Mouse (Mus musculus) brown adipose tissue, adult 24 weeks (tissue): Measurements from ENCODE around the gene Mstn. TPM values are rescaled to one million over a fixed set of nuclear protein-coding genes. Genes with fewer than 3 reads are reported as not detected.

Experiments
- H3K27ac ChIP-seq: fragments of 200-500 bp; replicated peaks from 2 replicates; pipeline ENCODE4 v1.5.1; 2012; ENCODE audit warnings: low read depth, mild to moderate bottlenecking, low read length
- H3K4me1 ChIP-seq: fragments of 200-500 bp; 2 replicates; pipeline ENCODE4 v1.6.1; 2012; ENCODE audit warnings: low read length, mixed read lengths; ENCODE audit not compliant: control insufficient read depth, insufficient read depth, insufficient read length
- H3K4me3 ChIP-seq: fragments of 200-500 bp; 2 replicates; pipeline ENCODE4 v1.5.1; 2012; ENCODE audit warnings: low read depth, mild to moderate bottlenecking, low read length, moderate library complexity; ENCODE audit not compliant: insufficient read depth
- polyA plus RNA-seq: library from polyadenylated mRNA; stranded (reverse); fragments of >200 nt; gene quantifications from 2 replicates; pipeline ENCODE4 v1.2.4, GENCODE M21; 2012; ENCODE audit not compliant: missing spikeins, insufficient read depth, insufficient read length

Mstn gene
- polyA plus RNA-seq = 0.46 and 0.52 TPM in 2 replicates

- H3K27ac ChIP-seq = no peak within 1 kb of the TSS
- H3K4me3 ChIP-seq = no peak within 1 kb of the TSS
- H3K4me1 ChIP-seq = no peaks in the 10 kb centered on the region
These were observed at the start of gene Mstn for GRCm38 (mm10) chr1:53061340-53061739. TSS of gene Mstn (plus strand) at chr1:53061640.

DNA sequence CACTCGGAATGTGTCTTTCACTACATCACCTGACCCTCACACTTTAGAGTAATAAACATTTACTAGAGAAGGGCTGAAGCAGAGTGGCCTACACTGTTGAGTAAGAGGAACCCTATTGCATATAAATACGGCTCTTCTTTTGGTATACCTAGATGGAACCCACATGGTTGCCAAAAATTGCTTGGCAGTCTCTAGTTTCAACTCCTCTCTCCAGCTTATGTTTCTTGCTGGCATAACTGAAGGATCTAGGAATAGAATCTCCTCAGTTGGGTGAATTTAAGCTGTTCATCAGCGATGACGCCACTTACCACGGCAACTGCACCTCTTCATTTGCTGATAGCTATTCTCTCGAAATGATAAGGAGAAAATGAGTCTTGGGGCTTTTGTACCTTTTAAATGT is 46.7 kb upstream of the Mstn start:
- Histone ChIP-seq H3K4me3 (no peak overlapping the region), H3K4me1 (no peaks in the 10 kb centered on the region), H3K27ac (no peak overlapping the region)

DNA sequence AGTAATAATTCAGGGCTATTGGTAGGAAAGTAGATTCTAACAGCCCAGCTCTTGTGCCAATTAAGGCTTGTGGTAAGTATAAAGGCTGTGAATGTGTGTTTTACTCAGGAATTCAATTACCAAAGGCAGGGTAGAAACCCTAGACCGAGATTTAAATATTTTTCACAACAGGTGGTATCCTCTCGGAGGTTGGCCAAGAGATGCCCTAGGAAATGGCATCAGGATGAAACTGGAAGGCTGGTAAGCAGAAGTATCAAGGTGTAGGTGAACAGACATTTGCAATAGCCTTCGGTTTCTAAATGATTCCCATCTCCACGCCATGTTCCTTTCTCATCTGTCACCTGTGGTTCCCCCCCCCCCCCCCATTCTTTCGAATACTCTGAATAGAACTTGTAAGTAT is 45.8 kb upstream of the Mstn start:
- Histone ChIP-seq H3K4me1 (no peaks in the 10 kb centered on the region), H3K4me3 (no peak overlapping the region)

GRCm38 (mm10) chr1:53018746-53019505 is 42.5 kb upstream of the Mstn start:
- H3K4me3 ChIP-seq = no peak overlapping the region
- H3K4me1 ChIP-seq = no peaks in the 10 kb centered on the region
- H3K27ac ChIP-seq = no peak overlapping the region

More for the DNA sequence above, 45.8 kb upstream of the Mstn start:
- H3K27ac ChIP-seq = no peak overlapping the region

DNA sequence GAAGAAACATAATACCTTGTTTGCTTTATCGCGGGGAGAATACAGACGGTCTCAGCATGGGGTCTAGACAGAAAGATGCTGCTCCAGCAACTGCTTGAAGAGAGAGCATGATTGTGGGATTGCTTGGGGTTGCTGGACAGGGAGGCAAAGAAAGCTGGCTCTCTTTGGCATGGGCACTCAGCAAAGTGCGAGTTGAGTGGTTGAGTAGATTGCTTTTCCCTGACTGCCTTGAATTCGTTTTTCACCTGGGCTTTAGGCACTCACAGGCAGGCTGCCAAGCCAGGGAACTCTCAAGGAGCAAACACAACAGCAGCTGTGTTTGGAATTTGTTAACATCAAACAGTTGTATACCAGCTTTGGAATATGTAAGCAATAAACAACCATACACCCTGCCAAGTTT is 41.4 kb upstream of the Mstn start, which contains the start of gene 1700019D03Rik:
Gene 1700019D03Rik, minus strand, starts transcription at position 101 of the 400 bp plus-strand sequence.
- no peak within 1 kb of the TSS for H3K27ac ChIP-seq
- H3K4me1 ChIP-seq = no peaks in the 10 kb centered on the region
- no peak within 1 kb of the TSS for H3K4me3 ChIP-seq

GRCm38 (mm10) chr1:53032550-53032949 is 28.9 kb upstream of the Mstn start:
- no peak overlapping the region for H3K27ac ChIP-seq
- no peak overlapping the region for H3K4me3 ChIP-seq
- H3K4me1 ChIP-seq = no peaks in the 10 kb centered on the region

- Histone ChIP-seq H3K4me3 (no peak overlapping the region), H3K4me1 (no peaks in the 10 kb centered on the region), H3K27ac (no peak overlapping the region)
These were observed 24.0 kb upstream of the Mstn start for GRCm38 (mm10) chr1:53037443-53037871.

DNA sequence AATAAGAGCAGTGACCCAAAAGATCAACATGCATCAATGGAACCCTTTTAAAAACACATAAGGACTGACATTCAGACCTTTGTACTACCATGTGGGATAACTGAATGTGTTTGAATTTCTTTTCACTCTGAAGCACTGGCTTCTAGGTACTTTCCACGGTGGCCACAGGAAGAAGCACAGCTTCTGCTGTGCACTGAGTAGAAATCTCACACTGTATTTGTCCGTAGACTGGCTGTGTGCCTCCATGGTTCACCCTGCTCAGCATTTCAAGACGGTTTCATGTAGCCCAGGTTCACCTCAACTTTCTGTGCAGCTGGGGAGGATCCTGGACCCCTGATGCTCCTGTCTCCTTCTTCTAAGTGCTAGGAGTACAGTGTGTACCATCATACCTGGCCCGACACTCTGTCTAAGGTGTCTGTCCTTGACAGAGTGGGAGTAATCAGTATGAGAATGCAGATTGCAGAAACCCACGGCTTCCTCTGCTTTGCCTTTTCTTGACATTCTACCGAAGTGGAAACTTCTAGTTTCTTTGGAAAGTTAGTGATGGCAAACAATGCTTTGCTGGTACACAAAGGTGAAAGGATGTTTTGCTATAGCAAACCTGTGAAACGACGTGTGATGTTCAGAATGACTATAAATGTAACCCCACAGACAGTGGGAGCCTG is 11.5 kb upstream of the Mstn start:
- H3K4me1 ChIP-seq = no peaks in the 10 kb centered on the region
- no peak overlapping the region for H3K4me3 ChIP-seq
- no peak overlapping the region for H3K27ac ChIP-seq

GRCm38 (mm10) chr1:53053087-53054022 is 8.1 kb upstream of the Mstn start:
- Histone ChIP-seq H3K4me1 (no peaks in the 10 kb centered on the region), H3K4me3 (no peak overlapping the region), H3K27ac (no peak overlapping the region)

GRCm38 (mm10) chr1:53059106-53059505 is 2.3 kb upstream of the Mstn start:
- no peaks in the 10 kb centered on the region for H3K4me1 ChIP-seq
- no peak overlapping the region for H3K4me3 ChIP-seq
- H3K27ac ChIP-seq = no peak overlapping the region

DNA sequence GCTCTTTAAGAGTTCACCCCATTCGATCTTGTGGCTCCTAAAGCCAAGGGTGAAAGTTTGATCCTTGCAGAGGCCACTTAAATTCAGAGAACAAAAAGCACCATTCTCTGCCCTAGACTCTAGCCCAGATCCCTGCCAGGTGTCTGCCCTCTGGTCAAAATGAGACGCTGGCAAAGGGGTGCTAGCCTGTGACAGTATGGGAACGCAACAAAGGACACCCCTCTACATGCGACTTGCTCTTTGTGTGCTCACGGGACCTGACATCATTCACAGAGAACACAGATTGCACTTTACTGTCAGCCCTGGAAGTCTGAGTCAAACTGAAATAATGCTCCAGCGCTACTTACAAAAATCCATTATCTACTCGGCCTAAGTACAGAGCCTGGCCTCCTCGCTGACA is 941 bp upstream of the Mstn start:
- no peak overlapping the region for H3K27ac ChIP-seq
- no peaks in the 10 kb centered on the region for H3K4me1 ChIP-seq
- H3K4me3 ChIP-seq = no peak overlapping the region

DNA sequence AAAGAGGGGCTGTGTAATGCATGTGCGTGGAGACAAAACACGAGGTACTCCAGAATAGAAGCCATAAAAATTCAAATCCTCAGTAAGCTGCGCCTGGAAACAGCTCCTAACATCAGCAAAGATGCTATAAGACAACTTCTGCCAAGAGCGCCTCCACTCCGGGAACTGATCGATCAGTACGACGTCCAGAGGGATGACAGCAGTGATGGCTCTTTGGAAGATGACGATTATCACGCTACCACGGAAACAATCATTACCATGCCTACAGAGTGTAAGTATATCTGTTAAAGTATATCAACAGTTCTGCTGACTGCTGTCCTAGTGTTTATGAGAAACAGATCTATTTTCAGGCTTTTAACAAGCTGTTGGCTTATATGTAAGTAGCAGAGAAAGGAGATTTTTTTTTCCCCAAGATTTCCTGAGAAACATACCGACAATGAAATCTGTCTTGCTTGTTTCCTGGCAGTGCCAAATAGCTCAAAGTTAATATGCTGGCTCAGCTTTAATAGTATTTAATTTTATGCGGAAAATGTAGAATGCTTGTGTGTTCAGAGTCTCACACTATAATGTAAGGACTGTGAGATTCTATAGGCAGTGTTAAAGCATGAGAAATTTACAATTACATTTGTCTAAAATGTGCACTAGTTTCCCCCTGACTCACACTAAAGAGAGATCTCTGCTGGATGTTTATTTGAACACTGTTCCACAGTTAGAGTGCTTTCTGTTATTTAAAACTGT is 600 bp downstream of the Mstn start:
- Histone ChIP-seq H3K4me1 (no peaks in the 10 kb centered on the region), H3K4me3 (no peak overlapping the region), H3K27ac (no peak overlapping the region)

GRCm38 (mm10) chr1:53063921-53064320 is 2.5 kb downstream of the Mstn start:
- Histone ChIP-seq H3K4me1 (no peaks in the 10 kb centered on the region), H3K4me3 (no peak overlapping the region), H3K27ac (no peak overlapping the region)

- Histone ChIP-seq H3K27ac (no peak overlapping the region), H3K4me1 (no peaks in the 10 kb centered on the region), H3K4me3 (no peak overlapping the region)
These were observed 8.5 kb downstream of the Mstn start for GRCm38 (mm10) chr1:53069726-53070514.
